Mouse (Mus musculus) stomach, embryonic 15.5 days (tissue): Measurements from ENCODE around the gene Grm7. TPM values are rescaled to one million over a fixed set of nuclear protein-coding genes. Genes with fewer than 3 reads are reported as not detected.

ENCODE experiments used
- ATAC-seq: fragments of 200-750 bp; cut with Nextera tagmentation; 2 replicates; pipeline ENCODE4 v1.8.0; 2017; ENCODE audit warnings: low read depth, moderate number of reproducible peaks, moderate TSS enrichment; ENCODE audit not compliant: insufficient read depth, low FRiP score
- H3K27ac ChIP-seq: fragments of 300-500 bp; sonication (generic); 2 replicates; pipeline ENCODE4 v1.5.1; 2015; ENCODE audit warnings: mild to moderate bottlenecking, inconsistent platforms
- H3K27me3 ChIP-seq: fragments of 300-500 bp; sonication (generic); replicated peaks from 2 replicates; pipeline ENCODE4 v1.6.1; 2015; ENCODE audit warnings: inconsistent platforms
- H3K36me3 ChIP-seq: fragments of 300-500 bp; sonication (generic); 2 replicates; pipeline ENCODE4 v1.6.1; 2015; ENCODE audit warnings: inconsistent platforms
- H3K4me1 ChIP-seq: fragments of 300-500 bp; sonication (generic); 2 replicates; pipeline ENCODE4 v1.6.1; 2015; ENCODE audit warnings: inconsistent platforms
- H3K4me2 ChIP-seq: fragments of 300-500 bp; sonication (generic); 2 replicates; pipeline ENCODE4 v1.6.1; 2015; ENCODE audit warnings: mild to moderate bottlenecking, inconsistent platforms
- H3K4me3 ChIP-seq: fragments of 300-500 bp; sonication (generic); replicated peaks from 2 replicates; pipeline ENCODE4 v1.5.1; 2015; ENCODE audit warnings: inconsistent platforms
- H3K9ac ChIP-seq: fragments of 300-500 bp; sonication (generic); 2 replicates; pipeline ENCODE4 v1.6.1; 2015; ENCODE audit warnings: inconsistent platforms
- H3K9me3 ChIP-seq: fragments of 300-500 bp; sonication (generic); 2 replicates; pipeline ENCODE4 v1.6.1; 2016; ENCODE audit warnings: inconsistent platforms
- WGBS: fragments of 180-500 bp; shearing (Covaris S2); methylation state at CpG from one replicate; pipeline ENCODE4 v1.1.7; 2015; 5-methylcytosine and 5-hydroxymethylcytosine counted together
- polyA plus RNA-seq: library from polyadenylated mRNA; unstranded; fragments of >200 nt; fragmentation: Nextera tagmentation; extraction: Ambion mirVana; gene quantifications from 2 replicates; pipeline ENCODE4 v1.2.1, GENCODE M21; 2015

Gene Grm7
- polyA plus RNA-seq, 1 experiment from 2014 or later = 4.3 TPM

DNA sequence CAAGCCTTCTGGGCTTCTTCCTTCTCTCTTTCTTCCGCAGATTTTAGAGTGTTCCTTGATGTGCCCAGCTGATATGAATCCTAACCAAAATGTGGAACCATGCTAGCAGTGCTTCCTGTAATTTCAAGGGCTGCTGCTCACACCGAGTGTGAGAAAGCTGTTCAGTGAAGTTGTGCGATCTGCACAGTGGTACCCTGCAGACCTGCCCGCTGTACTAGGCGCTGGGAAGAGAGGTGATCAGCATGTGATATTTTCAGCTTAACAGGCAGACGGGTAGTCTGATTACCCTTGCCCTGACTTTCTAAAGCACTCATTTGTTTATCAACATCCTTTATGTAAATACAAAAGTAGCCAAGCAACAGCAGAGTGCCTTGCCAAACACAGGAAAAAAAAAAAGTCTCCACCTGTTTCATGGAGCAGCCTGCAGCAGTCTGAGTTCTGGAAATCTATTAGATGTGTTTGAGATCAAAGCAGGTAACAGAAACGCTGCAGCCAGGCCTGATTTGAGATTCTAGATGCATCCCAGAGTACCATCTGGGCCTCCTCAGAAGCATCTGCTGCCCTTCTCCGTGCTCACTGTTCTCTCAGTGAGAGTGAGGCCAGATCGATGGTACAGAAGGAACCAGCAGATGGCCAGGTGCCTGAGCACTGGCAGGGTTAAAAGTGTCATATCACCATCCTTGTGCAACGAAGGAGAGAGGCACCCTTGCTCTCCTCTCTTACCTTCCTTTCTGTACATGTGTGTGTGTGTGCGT lies 727.4 kb downstream of the Grm7 start:
- Histone ChIP-seq H3K36me3 (no peaks in the 10 kb centered on the region), H3K27ac (no peak overlapping the region), H3K27me3 (no peaks in the 10 kb centered on the region), H3K4me3 (no peak overlapping the region), H3K4me2 (no peak overlapping the region), H3K9me3 (no peaks in the 10 kb centered on the region), H3K9ac (no peak overlapping the region), H3K4me1 (no peaks in the 10 kb centered on the region)
- WGBS = 44% methylated on average over 11 of the region's 11 CpGs
- no peak for ATAC-seq

DNA sequence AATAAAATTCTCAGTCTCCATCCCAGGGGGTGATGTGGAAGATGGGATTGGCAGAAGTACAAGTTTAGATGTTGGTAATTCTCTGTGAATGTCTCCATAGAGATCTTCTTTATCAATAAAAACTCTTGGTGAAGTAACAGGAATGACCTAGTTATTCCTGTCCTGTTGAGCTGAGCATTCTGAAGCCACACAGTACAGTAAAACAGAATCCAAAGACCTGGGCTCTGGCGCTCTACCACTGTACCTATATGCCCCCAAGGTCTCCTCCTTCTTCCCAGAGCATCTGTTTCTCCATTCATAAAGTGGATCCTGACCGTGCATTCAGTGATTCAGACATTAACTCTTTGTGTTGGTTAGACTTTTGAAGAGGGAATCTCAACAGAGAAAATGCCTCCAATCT lies 735.3 kb downstream of the Grm7 start:
- WGBS = 74% methylated on average over 2 of the region's 2 CpGs
- Histone ChIP-seq H3K36me3 (no peaks in the 10 kb centered on the region), H3K27me3 (no peaks in the 10 kb centered on the region), H3K27ac (no peak overlapping the region), H3K4me2 (no peak overlapping the region), H3K9me3 (no peaks in the 10 kb centered on the region), H3K4me3 (no peak overlapping the region), H3K9ac (no peak overlapping the region), H3K4me1 (no peaks in the 10 kb centered on the region)
- ATAC-seq = no peak

DNA sequence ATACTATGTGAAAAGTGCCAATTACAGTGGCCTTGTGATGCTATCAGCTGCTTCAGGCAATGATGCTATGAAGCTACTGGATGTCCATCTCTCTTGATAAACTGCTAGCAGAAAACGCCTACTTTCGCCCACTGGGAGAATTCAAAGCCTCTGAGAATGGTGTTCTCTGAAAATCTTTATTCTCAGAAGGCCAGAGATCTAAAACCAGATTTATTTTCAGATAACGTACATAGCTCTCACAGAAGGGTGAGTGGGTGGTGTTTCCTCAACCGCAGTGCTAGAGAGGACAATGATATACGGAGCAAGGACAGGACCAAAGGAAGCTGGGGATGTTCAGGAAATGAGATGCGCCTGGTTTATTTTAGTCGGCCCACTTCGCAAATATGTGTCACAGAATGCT lies 763.4 kb downstream of the Grm7 start:
- no peak overlapping the region for H3K27ac ChIP-seq
- no peak overlapping the region for H3K4me3 ChIP-seq
- H3K4me1 ChIP-seq = no peaks in the 10 kb centered on the region
- no peak overlapping the region for H3K4me2 ChIP-seq
- ATAC-seq = no peak
- no peaks in the 10 kb centered on the region for H3K27me3 ChIP-seq
- H3K9ac ChIP-seq = no peak overlapping the region
- H3K36me3 ChIP-seq = no peaks in the 10 kb centered on the region
- 85% methylated on average over 8 of the region's 8 CpGs for WGBS
- H3K9me3 ChIP-seq = no peaks in the 10 kb centered on the region

DNA sequence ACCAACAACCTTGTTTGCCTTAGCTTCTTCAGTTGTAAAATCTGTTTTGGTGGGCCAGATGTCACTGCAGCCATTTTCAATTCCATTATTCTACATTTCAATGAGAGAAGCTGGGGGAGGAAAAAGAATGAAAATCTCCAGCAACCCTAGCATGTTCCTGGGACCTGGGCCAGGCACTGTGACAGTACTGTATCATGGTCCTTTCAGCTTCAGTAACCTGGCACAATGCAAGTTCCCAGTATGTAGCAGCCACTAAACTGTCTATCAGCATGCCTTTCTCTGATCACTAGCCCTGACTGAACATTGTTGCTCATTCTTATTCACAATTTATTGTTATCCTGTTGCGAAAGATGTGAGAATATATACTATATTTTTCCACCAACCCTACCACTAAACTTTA lies 779.4 kb downstream of the Grm7 start:
- no peaks in the 10 kb centered on the region for H3K4me1 ChIP-seq
- 88% methylated on average over 1 of the region's 1 CpGs for WGBS
- no peak overlapping the region for H3K4me2 ChIP-seq
- H3K27me3 ChIP-seq = no peaks in the 10 kb centered on the region
- H3K9me3 ChIP-seq = no peaks in the 10 kb centered on the region
- H3K27ac ChIP-seq = no peak overlapping the region
- no peak overlapping the region for H3K4me3 ChIP-seq
- H3K36me3 ChIP-seq = no peaks in the 10 kb centered on the region
- H3K9ac ChIP-seq = no peak overlapping the region
- no peak for ATAC-seq

DNA sequence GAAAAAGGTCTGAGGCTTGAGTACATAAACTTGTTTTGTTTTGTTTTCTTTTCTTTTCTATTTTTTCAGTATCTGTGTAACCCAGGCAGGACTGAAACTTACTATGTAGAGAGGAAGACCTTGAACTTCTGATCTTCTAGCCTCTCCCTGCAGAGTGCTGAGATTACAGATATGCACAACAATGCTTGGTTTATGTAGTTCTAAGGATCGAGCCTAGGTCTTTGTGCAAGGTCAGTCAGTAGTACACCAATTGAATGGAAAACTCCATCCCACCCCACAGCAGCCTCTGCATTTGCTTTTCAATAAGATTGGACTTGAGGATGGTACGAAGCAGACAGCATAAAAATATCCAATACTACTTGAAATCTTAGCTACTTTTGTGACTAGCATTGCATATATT lies 800.8 kb downstream of the Grm7 start:
- 81% methylated on average over 2 of the region's 2 CpGs for WGBS

DNA sequence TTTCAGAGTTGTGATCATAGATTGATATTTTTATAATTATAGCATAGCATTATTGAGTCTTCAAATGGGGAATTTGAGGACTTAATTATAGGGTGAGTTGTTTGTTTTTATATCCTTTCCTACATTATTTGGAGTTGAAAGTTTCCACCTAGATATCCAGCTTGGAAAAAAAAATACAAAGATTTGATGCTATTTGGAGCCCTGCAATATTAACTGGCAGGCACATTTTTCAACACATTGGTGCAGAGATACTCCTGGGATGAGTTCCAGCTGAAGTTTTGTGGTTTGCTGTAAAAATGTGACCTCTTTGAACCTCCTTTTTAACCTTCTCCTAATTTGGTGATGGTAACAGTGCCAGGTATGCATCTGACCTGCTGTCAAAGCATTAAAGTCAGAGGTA lies 802.5 kb downstream of the Grm7 start:
- H3K4me3 ChIP-seq = no peak overlapping the region
- H3K27me3 ChIP-seq = no peaks in the 10 kb centered on the region
- H3K4me2 ChIP-seq = no peak overlapping the region
- no peaks in the 10 kb centered on the region for H3K9me3 ChIP-seq
- H3K9ac ChIP-seq = no peak overlapping the region
- H3K36me3 ChIP-seq = no peaks in the 10 kb centered on the region
- H3K4me1 ChIP-seq = no peaks in the 10 kb centered on the region
- H3K27ac ChIP-seq = no peak overlapping the region
- ATAC-seq = no peak

More for the DNA sequence above, 800.8 kb downstream of the Grm7 start:
- ATAC-seq = no peak
- no peaks in the 10 kb centered on the region for H3K27me3 ChIP-seq
- no peak overlapping the region for H3K4me3 ChIP-seq
- no peaks in the 10 kb centered on the region for H3K9me3 ChIP-seq
- H3K27ac ChIP-seq = no peak overlapping the region
- H3K4me1 ChIP-seq = no peaks in the 10 kb centered on the region
- H3K36me3 ChIP-seq = no peaks in the 10 kb centered on the region
- H3K9ac ChIP-seq = no peak overlapping the region
- no peak overlapping the region for H3K4me2 ChIP-seq

DNA sequence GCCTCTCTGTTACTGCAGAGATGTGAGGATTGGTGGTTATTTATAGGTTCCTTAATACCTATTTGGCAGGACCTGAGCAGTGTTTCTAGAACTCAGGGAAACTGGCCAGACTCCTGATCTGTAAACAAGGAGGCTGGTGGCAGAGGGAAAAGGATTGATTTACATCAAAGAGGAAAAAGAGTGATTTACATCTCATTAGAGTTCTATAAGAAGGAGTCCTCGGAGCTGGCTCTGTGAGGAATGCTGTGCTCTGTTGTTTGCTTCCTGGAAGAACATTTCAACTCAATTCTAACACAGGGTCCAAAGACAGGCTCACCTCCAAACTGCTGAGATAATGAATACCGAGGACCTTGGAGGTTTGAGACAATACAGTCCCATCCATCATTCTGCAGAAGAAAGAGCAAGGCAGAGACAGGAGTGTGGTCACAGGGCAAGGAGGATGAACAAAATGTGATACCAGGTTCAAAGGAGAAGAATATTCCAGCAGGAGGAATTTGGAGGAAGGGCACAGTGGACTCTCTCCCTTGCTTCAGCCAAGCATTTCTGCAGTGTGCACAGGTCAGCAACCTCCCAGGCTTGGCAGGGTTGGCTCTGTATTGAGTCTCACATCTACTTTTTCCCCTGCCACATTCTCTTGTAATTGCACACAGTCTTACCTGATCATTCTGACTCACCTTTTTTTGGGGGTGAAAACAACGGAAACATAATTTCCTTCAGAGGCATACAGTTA lies 803.8 kb downstream of the Grm7 start:
- Histone ChIP-seq H3K9ac (no peak overlapping the region), H3K9me3 (no peaks in the 10 kb centered on the region), H3K36me3 (no peaks in the 10 kb centered on the region), H3K27ac (no peak overlapping the region), H3K4me2 (no peak overlapping the region), H3K4me1 (no peaks in the 10 kb centered on the region), H3K4me3 (no peak overlapping the region), H3K27me3 (no peaks in the 10 kb centered on the region)
- ATAC-seq = no peak
- WGBS = 34% methylated on average over 3 of the region's 3 CpGs

DNA sequence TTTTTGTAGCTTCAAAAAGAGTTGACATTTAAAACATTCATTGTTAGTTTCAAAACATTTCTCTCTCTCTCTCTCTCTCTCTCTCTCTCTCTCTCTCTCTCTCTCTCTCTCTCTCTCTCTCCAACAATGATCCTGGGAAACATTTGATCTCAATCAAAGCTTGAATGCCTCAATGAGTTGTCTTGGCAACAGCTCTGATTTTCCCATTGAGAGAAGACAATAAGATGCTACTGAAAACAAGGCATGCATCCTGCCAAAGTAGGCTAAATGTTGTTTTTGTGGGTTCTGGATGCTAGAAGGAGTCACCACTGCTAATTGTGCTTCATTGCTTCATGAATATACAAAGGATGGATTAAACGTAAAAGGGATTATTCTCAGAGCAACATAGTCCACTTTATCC lies 836.5 kb downstream of the Grm7 start:
- Histone ChIP-seq H3K27me3 (no peaks in the 10 kb centered on the region), H3K4me2 (no peak overlapping the region), H3K9me3 (no peaks in the 10 kb centered on the region), H3K27ac (no peak overlapping the region), H3K4me1 (no peaks in the 10 kb centered on the region), H3K9ac (no peak overlapping the region), H3K4me3 (no peak overlapping the region), H3K36me3 (no peaks in the 10 kb centered on the region)
- 59% methylated on average over 1 of the region's 1 CpGs for WGBS
- no peak for ATAC-seq

DNA sequence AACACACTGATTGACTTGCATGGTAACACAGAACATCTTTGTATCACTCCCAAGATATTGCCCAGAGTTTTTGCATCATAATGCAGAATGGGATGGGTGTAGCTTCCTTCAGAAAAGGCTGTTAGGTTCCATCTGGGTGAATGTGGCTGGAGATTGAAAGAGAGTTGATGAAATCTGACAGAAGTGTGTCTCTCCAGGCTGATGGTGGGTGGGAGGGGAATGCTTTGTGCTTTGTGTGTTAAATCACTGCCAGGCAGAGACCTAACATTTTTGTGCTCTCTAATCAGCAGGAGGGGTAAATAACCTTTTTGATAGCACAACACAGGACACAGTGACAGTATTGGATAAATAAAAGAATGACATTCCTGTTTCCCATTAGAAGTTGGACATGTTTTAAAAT lies 840.7 kb downstream of the Grm7 start:
- Histone ChIP-seq H3K4me3 (no peak overlapping the region), H3K36me3 (no peaks in the 10 kb centered on the region), H3K4me2 (no peak overlapping the region), H3K27me3 (no peaks in the 10 kb centered on the region), H3K27ac (no peak overlapping the region), H3K9me3 (no peaks in the 10 kb centered on the region), H3K4me1 (no peaks in the 10 kb centered on the region), H3K9ac (no peak overlapping the region)
- no peak for ATAC-seq

DNA sequence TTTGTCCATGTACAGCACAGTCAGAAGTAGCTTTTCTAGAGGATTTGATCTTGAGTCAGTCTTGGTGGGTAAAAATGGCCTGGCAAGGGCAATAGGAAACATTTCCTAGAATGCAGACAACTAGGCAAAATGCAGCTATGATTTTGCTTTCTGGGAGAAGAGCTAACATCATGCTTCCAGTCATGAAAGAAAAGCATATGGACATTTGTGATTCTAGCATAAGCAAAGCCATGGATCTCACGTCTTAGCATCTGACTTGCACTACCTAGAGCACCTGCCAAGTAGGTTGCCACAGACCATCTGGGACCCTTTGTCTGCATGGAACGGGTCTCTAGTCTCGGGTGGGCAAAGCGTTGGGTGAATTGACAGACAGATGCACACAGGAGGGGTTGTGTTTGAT lies 842.2 kb downstream of the Grm7 start:
- Histone ChIP-seq H3K27ac (no peak overlapping the region), H3K9me3 (no peaks in the 10 kb centered on the region), H3K27me3 (no peaks in the 10 kb centered on the region), H3K36me3 (no peaks in the 10 kb centered on the region), H3K4me1 (no peaks in the 10 kb centered on the region), H3K4me2 (no peak overlapping the region), H3K9ac (no peak overlapping the region), H3K4me3 (no peak overlapping the region)
- WGBS = 81% methylated on average over 4 of the region's 4 CpGs
- ATAC-seq = no peak

DNA sequence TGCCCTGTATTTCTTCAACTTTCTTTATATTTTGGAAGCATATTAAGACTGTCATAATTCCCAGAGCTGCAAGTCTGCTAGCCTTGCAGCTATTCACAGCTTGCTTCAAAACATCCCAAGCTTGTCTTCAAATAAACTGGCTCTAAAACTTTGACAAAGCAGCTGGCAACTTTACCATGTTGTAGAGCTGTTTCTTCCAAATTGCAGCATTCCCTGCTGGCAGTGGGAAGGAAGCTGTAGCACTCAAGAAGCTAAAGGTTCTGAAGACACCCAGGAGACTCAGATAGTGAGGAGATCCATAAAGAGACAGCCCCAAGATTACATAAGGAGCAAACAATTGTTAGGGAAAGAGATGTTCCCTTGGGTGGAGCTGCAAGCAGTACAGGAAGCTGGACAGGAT lies 846.8 kb downstream of the Grm7 start:
- Histone ChIP-seq H3K9me3 (no peaks in the 10 kb centered on the region), H3K4me2 (no peak overlapping the region), H3K4me1 (no peaks in the 10 kb centered on the region), H3K27me3 (no peaks in the 10 kb centered on the region), H3K36me3 (no peaks in the 10 kb centered on the region), H3K4me3 (no peak overlapping the region), H3K27ac (no peak overlapping the region), H3K9ac (no peak overlapping the region)
- no peak for ATAC-seq

DNA sequence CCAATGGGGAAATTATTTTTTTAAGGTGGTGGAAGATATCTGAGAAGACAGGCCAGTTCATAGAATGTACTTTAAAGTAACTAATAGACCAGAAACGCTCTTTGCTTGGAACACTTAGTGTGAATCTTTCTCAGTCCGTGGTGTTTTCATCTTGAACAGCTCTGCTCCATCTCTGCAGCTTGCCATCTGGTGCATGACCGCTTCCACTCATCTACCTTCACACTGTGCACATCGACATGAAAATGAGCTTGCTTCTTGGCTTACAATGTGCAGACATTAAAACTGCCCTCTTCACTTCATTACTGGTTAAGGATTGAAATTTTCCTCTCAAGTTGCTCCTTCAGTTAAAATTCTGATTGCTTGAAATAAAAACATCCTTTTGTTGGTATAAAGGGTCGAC lies 854.2 kb downstream of the Grm7 start:
- Histone ChIP-seq H3K4me3 (no peak overlapping the region), H3K27me3 (no peaks in the 10 kb centered on the region), H3K9ac (no peak overlapping the region), H3K36me3 (no peaks in the 10 kb centered on the region), H3K4me2 (no peak overlapping the region), H3K4me1 (no peaks in the 10 kb centered on the region), H3K9me3 (no peaks in the 10 kb centered on the region), H3K27ac (no peak overlapping the region)
- 79% methylated on average over 5 of the region's 5 CpGs for WGBS
- no peak for ATAC-seq
